Mouse (Mus musculus) kidney, embryonic 16.5 days (tissue): Measurements from ENCODE around the gene Csrp3. TPM values are rescaled to one million over a fixed set of nuclear protein-coding genes. Genes with fewer than 3 reads are reported as not detected.

Source experiments
- ATAC-seq: fragments of 200-750 bp; cut with Nextera tagmentation; 2 replicates; pipeline ENCODE4 v1.8.0; 2017; ENCODE audit warnings: moderate TSS enrichment; ENCODE audit not compliant: low FRiP score, low TSS enrichment
- H3K27ac ChIP-seq: fragments of 300-500 bp; sonication (generic); 2 replicates; pipeline ENCODE4 v1.5.1; 2014; ENCODE audit warnings: low read length
- H3K27me3 ChIP-seq: fragments of 300-500 bp; sonication (generic); 2 replicates; pipeline ENCODE4 v1.6.1; 2014; ENCODE audit warnings: low read length, control low read depth, mixed read lengths; ENCODE audit not compliant: insufficient read depth
- H3K36me3 ChIP-seq: fragments of 300-500 bp; sonication (generic); 2 replicates; pipeline ENCODE4 v1.6.1; 2014; ENCODE audit warnings: low read length, control low read depth, mixed read lengths; ENCODE audit not compliant: insufficient read depth
- H3K4me1 ChIP-seq: fragments of 300-500 bp; sonication (generic); 2 replicates; pipeline ENCODE4 v1.6.1; 2014; ENCODE audit warnings: low read length, control low read depth, mixed read lengths; ENCODE audit not compliant: insufficient read depth
- H3K4me2 ChIP-seq: fragments of 300-500 bp; sonication (generic); replicated peaks from 2 replicates; pipeline ENCODE4 v1.6.1; 2014; ENCODE audit warnings: low read depth, low read length
- H3K4me3 ChIP-seq: fragments of 300-500 bp; sonication (generic); 2 replicates; pipeline ENCODE4 v1.5.1; 2014; ENCODE audit warnings: mild to moderate bottlenecking, low read length
- H3K9ac ChIP-seq: fragments of 300-500 bp; sonication (generic); replicated peaks from 2 replicates; pipeline ENCODE4 v1.6.1; 2014; ENCODE audit warnings: low read length
- H3K9me3 ChIP-seq: fragments of 300-500 bp; sonication (generic); 2 replicates; pipeline ENCODE4 v1.6.1; 2016; ENCODE audit warnings: low read length, control low read depth
- WGBS: fragments of 180-500 bp; shearing (Covaris S2); extraction: QIAGEN DNeasy Blood & Tissue Kit; methylation state at CpG from one replicate; pipeline ENCODE4 v1.1.7; 2014; 5-methylcytosine and 5-hydroxymethylcytosine counted together
- polyA plus RNA-seq: library from polyadenylated mRNA; unstranded; fragments of >200 nt; fragmentation: Nextera tagmentation; extraction: Ambion mirVana; gene quantifications from 2 replicates; pipeline ENCODE4 v1.2.1, GENCODE M21; 2015

Csrp3 gene
- polyA plus RNA-seq, 1 experiment from 2014 or later = 4.2 TPM

- Histone ChIP-seq H3K4me3 (no peak overlapping the region), H3K27ac (no peak overlapping the region), H3K4me1 (peaks cover 31% of the 10 kb centered on the region), H3K4me2 (no peak overlapping the region), H3K9ac (no peak overlapping the region), H3K9me3 (no peaks in the 10 kb centered on the region), H3K27me3 (no peaks in the 10 kb centered on the region), H3K36me3 (no peaks in the 10 kb centered on the region)
- no peak for ATAC-seq
- WGBS = 84% methylated on average over 4 of the region's 4 CpGs
These were observed 35.9 kb upstream of the Csrp3 start for GRCm38 (mm10) chr7:48883525-48884265.

- Histone ChIP-seq H3K9ac (peak overlapping the region; percentile 68), H3K27me3 (no peaks in the 10 kb centered on the region), H3K36me3 (0 out of 2 replicates have a peak, but pooled peaks cover 7% of the 10 kb centered on the region), H3K4me3 (peak overlapping the region; percentile 84), H3K9me3 (no peaks in the 10 kb centered on the region), H3K4me1 (peaks cover 32% of the 10 kb centered on the region), H3K4me2 (peak overlapping the region; percentile 95), H3K27ac (no peak overlapping the region)
- no peak for ATAC-seq
- 1% methylated on average over 28 of the region's 28 CpGs for WGBS
These were observed 34.3 kb upstream of the Csrp3 start for GRCm38 (mm10) chr7:48881971-48882609.

GRCm38 (mm10) chr7:48881486-48881885 lies 33.7 kb upstream of the Csrp3 start, which contains the start of gene E2f8:
TSS of gene E2f8 (minus strand) at chr7:48881596.
- peak within 1 kb of the TSS; percentile 92 for H3K9ac ChIP-seq
- H3K4me2 ChIP-seq = peak within 1 kb of the TSS; percentile 95
- H3K27me3 ChIP-seq = no peaks in the 10 kb centered on the region
- H3K4me1 ChIP-seq = peaks cover 32% of the 10 kb centered on the region
- H3K4me3 ChIP-seq = peak within 1 kb of the TSS; percentile 84
- H3K9me3 ChIP-seq = no peaks in the 10 kb centered on the region
- 0 out of 2 replicates have a peak, but pooled peaks cover 7% of the 10 kb centered on the region for H3K36me3 ChIP-seq
- peak within 1 kb of the TSS; percentile 89 for H3K27ac ChIP-seq
- under 1% methylated on average over 35 of the region's 41 CpGs for WGBS
- ATAC-seq = peak; percentile 82

GRCm38 (mm10) chr7:48880591-48881481 lies 33.0 kb upstream of the Csrp3 start:
- ATAC-seq = peak; percentile 98
- peaks cover 10% of the 10 kb centered on the region for H3K36me3 ChIP-seq
- under 1% methylated on average over 76 of the region's 77 CpGs for WGBS
- H3K27ac ChIP-seq = peak overlapping the region; percentile 89
- H3K9ac ChIP-seq = peak overlapping the region; percentile 92
- no peaks in the 10 kb centered on the region for H3K27me3 ChIP-seq
- peak overlapping the region; percentile 95 for H3K4me2 ChIP-seq
- peaks cover 32% of the 10 kb centered on the region for H3K4me1 ChIP-seq
- peak overlapping the region; percentile 84 for H3K4me3 ChIP-seq
- H3K9me3 ChIP-seq = no peaks in the 10 kb centered on the region

- Histone ChIP-seq H3K36me3 (peaks cover 23% of the 10 kb centered on the region), H3K9me3 (no peaks in the 10 kb centered on the region), H3K4me2 (peak overlapping the region; percentile 54), H3K4me1 (peaks cover 32% of the 10 kb centered on the region), H3K27ac (no peak overlapping the region), H3K4me3 (peak overlapping the region; percentile 40), H3K27me3 (no peaks in the 10 kb centered on the region), H3K9ac (peak overlapping the region; percentile 55; the same call in 1 of the 2 replicates)
- no peak for ATAC-seq
- WGBS = 36% methylated on average over 3 of the region's 3 CpGs
These were observed 31.7 kb upstream of the Csrp3 start for GRCm38 (mm10) chr7:48879574-48879973.

- H3K4me2 ChIP-seq = no peak overlapping the region
- peaks cover 32% of the 10 kb centered on the region for H3K4me1 ChIP-seq
- H3K9me3 ChIP-seq = no peaks in the 10 kb centered on the region
- ATAC-seq = no peak
- H3K36me3 ChIP-seq = peaks cover 31% of the 10 kb centered on the region
- WGBS = 30% methylated on average over 15 of the region's 15 CpGs
- H3K27me3 ChIP-seq = no peaks in the 10 kb centered on the region
- no peak overlapping the region for H3K27ac ChIP-seq
- no peak overlapping the region for H3K9ac ChIP-seq
- H3K4me3 ChIP-seq = no peak overlapping the region
These were observed 30.1 kb upstream of the Csrp3 start for GRCm38 (mm10) chr7:48877786-48878390.

GRCm38 (mm10) chr7:48876526-48876925 lies 28.7 kb upstream of the Csrp3 start:
- Histone ChIP-seq H3K27ac (no peak overlapping the region), H3K9ac (no peak overlapping the region), H3K9me3 (no peaks in the 10 kb centered on the region), H3K36me3 (peaks cover 44% of the 10 kb centered on the region), H3K4me3 (no peak overlapping the region), H3K4me1 (peaks cover 24% of the 10 kb centered on the region), H3K4me2 (no peak overlapping the region), H3K27me3 (no peaks in the 10 kb centered on the region)
- no peak for ATAC-seq
- WGBS = 68% methylated on average over 4 of the region's 4 CpGs

GRCm38 (mm10) chr7:48875096-48875495 lies 27.3 kb upstream of the Csrp3 start:
- no peaks in the 10 kb centered on the region for H3K9me3 ChIP-seq
- ATAC-seq = no peak
- 93% methylated on average over 14 of the region's 14 CpGs for WGBS
- H3K9ac ChIP-seq = no peak overlapping the region
- H3K36me3 ChIP-seq = peaks cover 58% of the 10 kb centered on the region
- H3K4me1 ChIP-seq = peaks cover 24% of the 10 kb centered on the region
- no peak overlapping the region for H3K27ac ChIP-seq
- H3K4me2 ChIP-seq = no peak overlapping the region
- no peak overlapping the region for H3K4me3 ChIP-seq
- H3K27me3 ChIP-seq = no peaks in the 10 kb centered on the region

GRCm38 (mm10) chr7:48871292-48871691 lies 23.5 kb upstream of the Csrp3 start:
- Histone ChIP-seq H3K27me3 (no peaks in the 10 kb centered on the region), H3K9ac (no peak overlapping the region), H3K4me1 (no peaks in the 10 kb centered on the region), H3K4me3 (no peak overlapping the region), H3K9me3 (no peaks in the 10 kb centered on the region), H3K36me3 (peaks cover 73% of the 10 kb centered on the region), H3K27ac (no peak overlapping the region), H3K4me2 (no peak overlapping the region)
- WGBS = 94% methylated on average over 11 of the region's 11 CpGs
- no peak for ATAC-seq
